Mouse (Mus musculus) layer of hippocampus, adult 9-11 months (tissue): ENCODE results near the gene Dhcr24.

Experiments
- DNase-seq: peaks from one replicate; pipeline ENCODE4 v3.0.0; 2022

The Dhcr24 gene

GRCm38 (mm10) chr4:106606639-106607554, 46.1 kb downstream of the Dhcr24 start:
- no peak for DNase-seq

DNA sequence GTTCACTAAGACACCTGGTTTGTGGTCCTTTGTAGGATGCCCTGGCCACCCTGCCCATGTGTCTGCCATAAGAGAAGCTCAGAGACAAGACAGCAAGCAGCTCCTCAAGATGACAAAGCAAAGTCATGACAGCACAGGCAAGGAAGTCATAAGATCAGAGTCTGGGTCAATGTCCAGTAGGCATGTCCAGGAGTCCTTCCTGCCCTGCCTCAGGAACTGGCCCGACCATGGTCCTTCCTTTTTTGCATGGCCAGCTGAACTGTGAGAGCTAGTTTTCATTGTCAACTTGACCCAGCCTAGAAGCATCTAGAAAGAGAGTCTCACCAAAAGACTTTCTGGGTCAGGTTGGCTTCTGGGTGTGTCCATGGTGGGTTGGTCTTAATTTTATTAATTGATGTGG, 47.1 kb downstream of the Dhcr24 start:
- DNase-seq, result no peak

- no peak for DNase-seq
Measured at GRCm38 (mm10) chr4:106613105-106613504, 52.3 kb downstream of the Dhcr24 start.

- no peak for DNase-seq
Measured at GRCm38 (mm10) chr4:106613560-106613959, 52.7 kb downstream of the Dhcr24 start.

GRCm38 (mm10) chr4:106614180-106614797, 53.5 kb downstream of the Dhcr24 start:
- DNase-seq, result peak; percentile 54

GRCm38 (mm10) chr4:106614881-106615280, 54.0 kb downstream of the Dhcr24 start:
- no peak for DNase-seq

DNA sequence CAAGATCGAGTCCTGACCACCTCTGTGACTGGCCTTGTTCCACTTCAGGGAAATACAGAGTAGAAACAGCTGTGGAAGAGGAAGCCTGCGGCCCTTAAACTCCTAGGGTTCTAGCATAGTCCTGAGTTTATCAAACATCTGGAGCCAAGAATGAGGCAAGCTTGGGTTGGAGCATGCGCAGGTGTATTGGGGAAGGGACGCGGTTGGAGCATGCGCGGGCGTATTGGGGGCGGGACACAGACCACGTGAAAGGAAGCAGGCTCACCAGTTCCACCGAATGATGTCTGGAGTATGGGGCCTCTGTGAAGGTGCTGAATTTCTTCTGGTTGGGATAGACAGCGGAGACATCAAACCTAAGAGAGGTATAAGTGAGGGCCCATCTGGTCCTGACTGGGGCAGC, 54.8 kb downstream of the Dhcr24 start:
- DNase-seq, result no peak

DNA sequence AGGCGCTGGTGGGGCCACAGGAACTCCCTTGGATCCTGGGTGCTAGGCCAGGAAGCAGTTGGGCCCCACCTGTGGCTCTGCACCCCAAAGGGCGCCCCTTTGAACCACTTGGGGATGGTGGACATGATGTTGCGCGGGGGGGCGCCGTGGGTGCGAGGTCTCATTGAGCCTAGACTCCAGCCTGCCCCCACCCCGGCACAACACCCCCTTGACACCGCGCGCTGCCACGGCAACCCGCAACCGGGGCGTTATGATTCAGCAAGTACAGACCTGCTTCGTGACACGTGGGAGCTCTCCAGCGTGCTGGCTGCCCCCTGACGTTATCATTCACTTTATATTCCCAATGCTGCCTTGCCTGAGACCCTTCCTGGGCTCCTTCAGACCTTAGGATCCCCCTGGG, 56.2 kb downstream of the Dhcr24 start, which contains the start of gene Lexm:
TSS of gene Lexm (minus strand) at position 186 of the 400 bp plus-strand sequence.
- no peak for DNase-seq

GRCm38 (mm10) chr4:106618898-106619297, 58.1 kb downstream of the Dhcr24 start:
- DNase-seq, result no peak

- no peak for DNase-seq
Measured at GRCm38 (mm10) chr4:106621428-106621827, 60.6 kb downstream of the Dhcr24 start.

- DNase-seq, result no peak
Measured at GRCm38 (mm10) chr4:106622030-106622493, 61.2 kb downstream of the Dhcr24 start, which contains the start of gene Ttc22. TSS of gene Ttc22 (plus strand) at chr4:106622432.

GRCm38 (mm10) chr4:106622712-106623111, 61.9 kb downstream of the Dhcr24 start:
- DNase-seq, result no peak

GRCm38 (mm10) chr4:106624271-106624670, 63.4 kb downstream of the Dhcr24 start:
- DNase-seq, result no peak

- no peak for DNase-seq
Measured at GRCm38 (mm10) chr4:106627809-106628208, 67.0 kb downstream of the Dhcr24 start.

DNA sequence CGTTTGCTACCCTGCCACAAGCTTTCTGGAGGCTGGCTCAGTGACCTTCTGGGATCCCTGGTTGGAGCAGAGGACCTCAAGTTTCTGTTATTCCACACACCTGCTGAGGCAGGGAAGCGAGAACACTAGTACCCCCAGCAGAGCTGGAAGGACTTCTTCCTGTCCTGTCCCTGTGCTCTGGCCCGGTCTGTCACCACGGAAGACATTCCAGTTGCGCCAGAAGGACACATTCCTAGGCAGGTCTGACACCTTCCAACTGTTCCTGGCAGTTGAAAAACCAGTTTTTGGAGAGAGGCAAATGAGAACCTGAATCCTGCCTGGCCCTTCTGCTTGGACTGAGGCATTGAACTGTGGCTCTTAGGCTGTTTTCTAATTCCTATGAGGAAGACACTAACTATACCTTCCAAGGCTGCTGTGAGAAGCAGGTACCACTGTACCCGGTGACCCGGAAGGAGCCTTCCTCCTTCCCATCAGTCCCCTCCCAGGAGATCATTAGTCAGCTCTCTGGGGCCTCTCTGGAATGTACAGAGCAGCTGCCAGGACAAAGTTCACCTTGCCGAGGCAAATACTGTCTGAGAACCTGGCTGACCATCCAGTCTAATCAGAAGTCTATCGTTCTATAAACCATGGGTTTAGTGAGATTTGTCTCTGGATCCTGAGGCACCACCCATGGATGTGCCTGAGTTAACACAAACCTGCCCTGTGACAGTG, 68.0 kb downstream of the Dhcr24 start:
- no peak for DNase-seq

DNA sequence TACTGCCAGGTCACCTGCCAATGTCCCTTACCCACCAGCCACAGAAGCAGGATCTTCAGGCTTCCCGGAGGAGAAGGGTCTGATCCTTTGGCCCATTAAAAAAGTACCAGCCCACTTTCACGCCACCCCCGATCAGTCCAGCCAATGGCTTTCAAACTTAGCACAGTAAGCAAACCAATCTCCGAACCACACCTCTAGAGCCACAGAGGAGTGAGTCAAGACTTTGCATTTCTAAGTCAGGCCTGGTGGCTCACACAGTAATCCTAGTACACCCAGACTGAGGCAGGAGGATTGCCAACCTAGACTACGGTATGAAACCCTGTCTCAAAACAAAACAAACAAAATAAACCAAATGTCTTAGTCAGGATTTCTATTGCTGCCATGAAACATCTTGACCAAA, 68.5 kb downstream of the Dhcr24 start:
- no peak for DNase-seq

DNA sequence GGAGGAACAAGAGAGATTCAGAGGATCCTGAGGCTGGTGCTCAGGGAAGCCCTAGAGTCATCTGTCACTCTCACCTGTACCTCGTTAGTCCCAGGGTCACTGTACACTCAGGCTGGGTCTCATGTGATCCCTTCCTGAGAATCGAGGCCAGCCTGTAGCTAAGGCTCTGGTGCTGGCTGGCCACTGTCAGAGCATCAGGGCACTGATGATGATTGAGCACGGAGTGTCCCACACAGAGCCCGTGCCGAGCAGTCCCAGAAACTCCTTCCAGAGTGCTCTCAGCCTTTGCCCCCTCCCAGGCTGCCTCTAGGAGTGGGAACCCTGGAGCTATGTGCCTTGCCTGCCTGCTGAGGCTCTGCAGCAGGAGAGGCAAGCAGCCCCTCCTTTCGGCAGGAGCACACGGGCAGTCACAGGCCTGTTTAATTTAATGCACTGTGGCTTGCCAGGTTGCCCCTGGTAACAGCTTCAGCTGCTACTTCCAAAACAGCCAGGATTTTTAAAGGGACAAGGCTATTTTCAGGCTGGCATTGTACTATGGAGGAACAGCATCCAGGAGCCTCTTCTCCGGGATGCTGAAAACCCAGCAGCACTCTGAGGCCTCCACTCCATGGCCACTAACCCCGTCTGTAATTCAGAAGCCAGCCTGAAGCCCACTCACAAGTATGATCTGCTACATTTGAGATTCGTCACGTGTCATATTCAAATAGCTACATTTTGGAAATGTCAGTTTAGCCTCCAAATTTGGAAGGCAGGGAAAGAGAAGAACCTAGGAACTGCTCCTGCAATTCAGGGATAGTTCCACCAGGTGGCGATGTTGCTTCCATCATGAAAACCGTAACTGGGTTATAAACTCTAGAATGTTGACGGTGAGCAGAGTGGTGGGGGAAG, 69.7 kb downstream of the Dhcr24 start:
- peak; percentile 92 for DNase-seq

DNA sequence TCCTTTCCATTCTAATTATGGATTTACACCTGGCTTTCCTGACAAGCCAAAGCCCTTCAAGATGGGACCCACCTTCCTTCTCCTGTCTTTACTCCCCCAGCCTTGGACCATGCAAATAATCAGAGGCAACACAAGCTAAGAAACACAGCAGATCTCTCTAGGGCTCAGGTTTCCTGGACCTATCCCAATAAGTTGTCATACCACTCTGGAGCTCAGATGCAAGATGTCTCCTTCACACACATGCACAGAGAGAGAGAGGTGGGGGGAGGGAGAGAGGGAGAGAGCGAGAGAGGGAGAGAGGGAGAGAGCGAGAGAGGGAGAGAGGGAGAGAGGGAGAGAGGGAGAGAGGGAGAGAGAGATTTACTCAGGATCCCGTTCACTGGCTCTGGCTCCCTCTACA, 71.5 kb downstream of the Dhcr24 start:
- no peak for DNase-seq

GRCm38 (mm10) chr4:106633281-106634085, 72.6 kb downstream of the Dhcr24 start:
- no peak for DNase-seq

GRCm38 (mm10) chr4:106634086-106634479, 73.2 kb downstream of the Dhcr24 start:
- no peak for DNase-seq
